Mouse (Mus musculus) midbrain, embryonic 11.5 days (tissue): ENCODE data around the gene Ntrk1. TPM values are rescaled to one million over a fixed set of nuclear protein-coding genes. Genes with fewer than 3 reads are reported as not detected.

ENCODE experiments used
- ATAC-seq: fragments of 200-750 bp; cut with Nextera tagmentation; 2 replicates; pipeline ENCODE4 v1.8.0; 2017; ENCODE audit warnings: moderate TSS enrichment, moderate library complexity; ENCODE audit not compliant: low FRiP score
- DNase-seq: peaks from one replicate; pipeline ENCODE4 v3.0.0; 2015; ENCODE audit warnings: low spot score; ENCODE audit errors: missing footprints
- H3K27ac ChIP-seq: fragments of 300-500 bp; sonication (generic); 2 replicates; pipeline ENCODE4 v1.5.1; 2014; ENCODE audit warnings: low read depth, low read length
- H3K27me3 ChIP-seq: fragments of 300-500 bp; sonication (generic); 2 replicates; pipeline ENCODE4 v1.6.1; 2014; ENCODE audit warnings: mild to moderate bottlenecking, low read length, moderate library complexity, mixed read lengths; ENCODE audit not compliant: control insufficient read depth, insufficient read depth
- H3K36me3 ChIP-seq: fragments of 300-500 bp; sonication (generic); 2 replicates; pipeline ENCODE4 v1.6.1; 2014; ENCODE audit warnings: mild to moderate bottlenecking, low read length, moderate library complexity, mixed read lengths; ENCODE audit not compliant: control insufficient read depth, insufficient read depth
- H3K4me1 ChIP-seq: fragments of 300-500 bp; sonication (generic); 2 replicates; pipeline ENCODE4 v1.6.1; 2014; ENCODE audit warnings: low read length; ENCODE audit not compliant: control insufficient read depth, insufficient read depth
- H3K4me2 ChIP-seq: fragments of 300-500 bp; sonication (generic); 2 replicates; pipeline ENCODE4 v1.6.1; 2014; ENCODE audit warnings: mild to moderate bottlenecking, moderate library complexity
- H3K4me3 ChIP-seq: fragments of 300-500 bp; sonication (generic); 2 replicates; pipeline ENCODE4 v1.5.1; 2014; ENCODE audit warnings: low read depth, low read length
- H3K9ac ChIP-seq: fragments of 300-500 bp; sonication (generic); 2 replicates; pipeline ENCODE4 v1.6.1; 2014; ENCODE audit warnings: low read length
- H3K9me3 ChIP-seq: fragments of 300-500 bp; sonication (generic); 2 replicates; pipeline ENCODE4 v1.6.1; 2016; ENCODE audit warnings: low read length; ENCODE audit not compliant: control insufficient read depth
- WGBS: fragments of 180-500 bp; shearing (Covaris S2); extraction: QIAGEN DNeasy Blood & Tissue Kit; methylation state at CpG from one replicate; pipeline ENCODE4 v1.1.7; 2014; 5-methylcytosine and 5-hydroxymethylcytosine counted together
- polyA plus RNA-seq: library from polyadenylated mRNA; unstranded; fragments of >200 nt; fragmentation: Nextera tagmentation; extraction: Ambion mirVana; gene quantifications from 2 replicates; pipeline ENCODE4 v1.2.1, GENCODE M21; 2014

The Ntrk1 gene
- polyA plus RNA-seq, 1 experiment from 2014 or later = 3.2 TPM

GRCm38 (mm10) chr3:87733984-87734761 is 60.8 kb downstream of the Ntrk1 start:
- no peak for DNase-seq
- no peak for ATAC-seq
- H3K36me3 ChIP-seq = peaks cover 15% of the 10 kb centered on the region; the same call in 1 of the 2 replicates
- no peaks in the 10 kb centered on the region for H3K27me3 ChIP-seq
- H3K9ac ChIP-seq = no peak overlapping the region
- no peaks in the 10 kb centered on the region for H3K9me3 ChIP-seq
- 87% methylated on average over 11 of the region's 11 CpGs for WGBS
- no peak overlapping the region for H3K27ac ChIP-seq
- H3K4me3 ChIP-seq = no peak overlapping the region
- H3K4me1 ChIP-seq = no peaks in the 10 kb centered on the region
- H3K4me2 ChIP-seq = no peak overlapping the region

DNA sequence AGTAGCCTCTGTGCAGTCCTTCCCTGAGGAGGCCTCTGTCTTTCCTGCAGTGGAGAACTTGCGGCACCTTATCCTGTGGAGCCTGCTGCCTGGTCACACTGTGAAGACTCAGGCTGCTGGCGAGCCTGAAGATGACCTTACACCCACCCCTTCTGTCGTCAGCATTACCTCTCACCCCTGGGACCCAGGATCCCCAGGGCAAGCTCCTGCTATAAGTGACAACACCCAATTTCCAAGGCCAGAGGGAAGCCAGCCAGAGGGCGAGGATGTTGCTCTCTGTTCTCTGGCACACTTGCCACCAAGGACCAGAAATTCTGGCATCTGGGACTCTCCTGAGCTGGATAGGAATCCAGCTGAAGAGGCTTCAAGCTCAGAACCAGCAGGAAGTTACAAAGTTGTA is 61.9 kb downstream of the Ntrk1 start:
- Histone ChIP-seq H3K27ac (no peak overlapping the region), H3K4me1 (no peaks in the 10 kb centered on the region), H3K9me3 (no peaks in the 10 kb centered on the region), H3K27me3 (no peaks in the 10 kb centered on the region), H3K36me3 (peaks cover 19% of the 10 kb centered on the region), H3K9ac (no peak overlapping the region), H3K4me2 (no peak overlapping the region), H3K4me3 (no peak overlapping the region)
- DNase-seq (no peak), ATAC-seq (no peak)
- 81% methylated on average over 4 of the region's 4 CpGs for WGBS

GRCm38 (mm10) chr3:87728696-87729095 is 66.3 kb downstream of the Ntrk1 start:
- WGBS = 91% methylated on average over 6 of the region's 6 CpGs

More at GRCm38 (mm10) chr3:87728696-87729095, 66.3 kb downstream of the Ntrk1 start:
- Histone ChIP-seq H3K4me1 (no peaks in the 10 kb centered on the region), H3K9me3 (no peaks in the 10 kb centered on the region), H3K9ac (no peak overlapping the region), H3K4me3 (no peak overlapping the region), H3K4me2 (no peak overlapping the region), H3K27me3 (no peaks in the 10 kb centered on the region), H3K36me3 (peaks cover 18% of the 10 kb centered on the region), H3K27ac (no peak overlapping the region)
- ATAC-seq = no peak
- DNase-seq = peak; percentile 28

Other genes starting within 250 kb of the Ntrk1 start
- gene Arhgef11, start 177.6 kb downstream of the Ntrk1 start, polyA plus RNA-seq = 13.4 and 13.5 TPM in 2 replicates
- gene Lrrc71, start 46.5 kb downstream of the Ntrk1 start, polyA plus RNA-seq = 0.08 and 0.21 TPM in 2 replicates
- 0.51 and 0.71 TPM in 2 replicates for gene Insrr, start 1.8 kb upstream of the Ntrk1 start, polyA plus RNA-seq
- gene Pear1, start 29.1 kb upstream of the Ntrk1 start, polyA plus RNA-seq = 5.4 and 6.9 TPM in 2 replicates
- gene Sh2d2a, start 51.6 kb upstream of the Ntrk1 start, polyA plus RNA-seq = not detected in 2 replicates
- gene Prcc, start 90.4 kb upstream of the Ntrk1 start, polyA plus RNA-seq = 18.4 and 20.4 TPM in 2 replicates
- 245 and 268 TPM in 2 replicates for gene Hdgf, start 111.2 kb upstream of the Ntrk1 start, polyA plus RNA-seq
- 73.9 and 84.5 TPM in 2 replicates for gene Mrpl24, start 124.3 kb upstream of the Ntrk1 start, polyA plus RNA-seq
- gene Isg20l2, start 135.2 kb upstream of the Ntrk1 start, polyA plus RNA-seq = 53.9 and 54.8 TPM in 2 replicates
- 14.6 and 17.0 TPM in 2 replicates for gene Rrnad1, start 135.6 kb upstream of the Ntrk1 start, polyA plus RNA-seq
- 539 and 540 TPM in 2 replicates for gene Crabp2, start 153.5 kb upstream of the Ntrk1 start, polyA plus RNA-seq
- 70.3 and 85.4 TPM in 2 replicates for gene Nes, start 175.9 kb upstream of the Ntrk1 start, polyA plus RNA-seq
- gene Bcan, start 205.1 kb upstream of the Ntrk1 start, polyA plus RNA-seq = 0.37 and 0.44 TPM in 2 replicates
- gene Hapln2, start 232.4 kb upstream of the Ntrk1 start, polyA plus RNA-seq = 0.11 TPM in 1 of 2 replicates, not detected in the other
- gene Gpatch4, start 247.9 kb upstream of the Ntrk1 start, polyA plus RNA-seq = 31.8 and 32.9 TPM in 2 replicates